Mouse (Mus musculus) embryonic facial prominence, embryonic 11.5 days (tissue): Measurements from ENCODE around the gene Cds1. TPM values are rescaled to one million over a fixed set of nuclear protein-coding genes. Genes with fewer than 3 reads are reported as not detected.
"Not testable (repeated sequence)": the region's sequence is repeated elsewhere in the genome, so short reads cannot be mapped to it uniquely, and the experiment has no call there.

Experiments used
- ATAC-seq: fragments of 200-750 bp; cut with Nextera tagmentation; replicated peaks from 2 replicates; pipeline ENCODE4 v1.8.0; 2017; ENCODE audit warnings: low read depth; ENCODE audit not compliant: insufficient number of reproducible peaks, low FRiP score, low TSS enrichment
- DNase-seq: peaks from one replicate; pipeline ENCODE4 v3.0.0-alpha.2; 2015; ENCODE audit warnings: low spot score
- H3K27ac ChIP-seq: fragments of 300-500 bp; sonication (generic); replicated peaks from 2 replicates; pipeline ENCODE4 v1.5.1; 2014; ENCODE audit warnings: mild to moderate bottlenecking, low read depth, low read length, control low read depth
- H3K27me3 ChIP-seq: fragments of 300-500 bp; sonication (generic); 2 replicates; pipeline ENCODE4 v1.6.1; 2014; ENCODE audit warnings: mild to moderate bottlenecking, low read length, moderate library complexity, mixed read lengths; ENCODE audit not compliant: control insufficient read depth, insufficient read depth
- H3K36me3 ChIP-seq: fragments of 300-500 bp; sonication (generic); replicated peaks from 2 replicates; pipeline ENCODE4 v1.6.1; 2014; ENCODE audit warnings: low read depth, mild to moderate bottlenecking, low read length, moderate library complexity, mixed read lengths; ENCODE audit not compliant: control insufficient read depth, insufficient read depth
- H3K4me1 ChIP-seq: fragments of 300-500 bp; sonication (generic); 2 replicates; pipeline ENCODE4 v1.6.1; 2014; ENCODE audit warnings: low read length, mixed read lengths; ENCODE audit not compliant: control insufficient read depth, insufficient read depth
- H3K4me2 ChIP-seq: fragments of 300-500 bp; sonication (generic); 2 replicates; pipeline ENCODE4 v1.6.1; 2014; ENCODE audit warnings: low read depth, mild to moderate bottlenecking, control low read depth, low read length, moderate library complexity
- H3K4me3 ChIP-seq: fragments of 300-500 bp; sonication (generic); 2 replicates; pipeline ENCODE4 v1.5.1; 2014; ENCODE audit warnings: low read depth, low read length, control low read depth
- H3K9ac ChIP-seq: fragments of 300-500 bp; sonication (generic); replicated peaks from 2 replicates; pipeline ENCODE4 v1.6.1; 2014; ENCODE audit warnings: mild to moderate bottlenecking, control low read depth, low read length
- H3K9me3 ChIP-seq: fragments of 300-500 bp; sonication (generic); replicated peaks from 2 replicates; pipeline ENCODE4 v1.6.1; 2016; ENCODE audit warnings: mild to moderate bottlenecking, low read length, inconsistent platforms, mixed read lengths; ENCODE audit not compliant: control insufficient read depth
- WGBS: fragments of 180-500 bp; shearing (Covaris S2); extraction: QIAGEN DNeasy Blood & Tissue Kit; methylation state at CpG from one replicate; pipeline ENCODE4 v1.1.7; 2014; 5-methylcytosine and 5-hydroxymethylcytosine counted together
- polyA plus RNA-seq: library from polyadenylated mRNA; unstranded; fragments of >200 nt; fragmentation: Nextera tagmentation; extraction: Ambion mirVana; gene quantifications from 2 replicates; pipeline ENCODE4 v1.2.1, GENCODE M21; 2014

Gene Cds1
- polyA plus RNA-seq, 1 experiment from 2014 or later, result 1.4 TPM

GRCm38 (mm10) chr5:101832042-101832441, 67.1 kb downstream of the Cds1 start:
- Histone ChIP-seq H3K27ac (no peak overlapping the region), H3K4me2 (no peak overlapping the region), H3K9me3 (no peaks in the 10 kb centered on the region), H3K4me1 (no peaks in the 10 kb centered on the region), H3K27me3 (no peaks in the 10 kb centered on the region), H3K4me3 (no peak overlapping the region), H3K9ac (no peak overlapping the region), H3K36me3 (peaks cover 2% of the 10 kb centered on the region)
- 94% methylated on average over 6 of the region's 6 CpGs for WGBS
- DNase-seq, result no peak
- no peak for ATAC-seq

- Histone ChIP-seq H3K4me3 (no peak overlapping the region), H3K9me3 (no peaks in the 10 kb centered on the region), H3K9ac (no peak overlapping the region), H3K27me3 (no peaks in the 10 kb centered on the region), H3K4me2 (no peak overlapping the region), H3K4me1 (no peaks in the 10 kb centered on the region), H3K36me3 (peaks cover 2% of the 10 kb centered on the region), H3K27ac (no peak overlapping the region)
- DNase-seq (no peak), ATAC-seq (no peak)
- WGBS, result 94% methylated on average over 5 of the region's 5 CpGs
Observed at GRCm38 (mm10) chr5:101832991-101833390, 68.1 kb downstream of the Cds1 start.

- no peak overlapping the region for H3K4me2 ChIP-seq
- DNase-seq (no peak), ATAC-seq (no peak)
- H3K4me3 ChIP-seq, result no peak overlapping the region
- H3K27me3 ChIP-seq, result no peaks in the 10 kb centered on the region
- WGBS, result 65% methylated on average over 8 of the region's 8 CpGs
- H3K36me3 ChIP-seq, result peaks cover 2% of the 10 kb centered on the region
- no peak overlapping the region for H3K27ac ChIP-seq
- no peaks in the 10 kb centered on the region for H3K9me3 ChIP-seq
- H3K9ac ChIP-seq, result no peak overlapping the region
- no peaks in the 10 kb centered on the region for H3K4me1 ChIP-seq
Observed at GRCm38 (mm10) chr5:101833875-101834274, 68.9 kb downstream of the Cds1 start.

GRCm38 (mm10) chr5:101836221-101836620, 71.3 kb downstream of the Cds1 start:
- H3K36me3 ChIP-seq, result peaks cover 4% of the 10 kb centered on the region
- H3K4me1 ChIP-seq, result no peaks in the 10 kb centered on the region
- 80% methylated on average over 11 of the region's 11 CpGs for WGBS
- H3K4me2 ChIP-seq, result no peak overlapping the region
- no peak overlapping the region for H3K9ac ChIP-seq
- no peaks in the 10 kb centered on the region for H3K9me3 ChIP-seq
- ATAC-seq, result no peak
- no peak overlapping the region for H3K27ac ChIP-seq
- no peak overlapping the region for H3K4me3 ChIP-seq
- no peak for DNase-seq
- no peaks in the 10 kb centered on the region for H3K27me3 ChIP-seq

- H3K9ac ChIP-seq, H3K4me3 ChIP-seq, H3K4me2 ChIP-seq, DNase-seq, H3K9me3 ChIP-seq, ATAC-seq, H3K27ac ChIP-seq, H3K27me3 ChIP-seq, H3K4me1 ChIP-seq, H3K36me3 ChIP-seq: not testable (repeated sequence)
- 97% methylated on average over 2 of the region's 2 CpGs for WGBS
Observed at GRCm38 (mm10) chr5:101837605-101838004, 72.7 kb downstream of the Cds1 start.

- Histone ChIP-seq H3K27me3 (no peaks in the 10 kb centered on the region), H3K4me2 (no peak overlapping the region), H3K27ac (no peak overlapping the region), H3K9me3 (no peaks in the 10 kb centered on the region), H3K4me1 (no peaks in the 10 kb centered on the region), H3K36me3 (peaks cover 15% of the 10 kb centered on the region), H3K9ac (no peak overlapping the region), H3K4me3 (no peak overlapping the region)
- WGBS, result 95% methylated on average over 5 of the region's 5 CpGs
- ATAC-seq (no peak), DNase-seq (no peak)
Observed at GRCm38 (mm10) chr5:101840476-101840875, 75.5 kb downstream of the Cds1 start.

GRCm38 (mm10) chr5:101845011-101845410, 80.1 kb downstream of the Cds1 start:
- Histone ChIP-seq H3K4me1 (no peaks in the 10 kb centered on the region), H3K9ac (no peak overlapping the region), H3K36me3 (peaks cover 19% of the 10 kb centered on the region), H3K9me3 (no peaks in the 10 kb centered on the region), H3K4me3 (no peak overlapping the region), H3K27me3 (no peaks in the 10 kb centered on the region), H3K27ac (no peak overlapping the region), H3K4me2 (no peak overlapping the region)
- 98% methylated on average over 14 of the region's 14 CpGs for WGBS
- ATAC-seq, result no peak
- DNase-seq, result no peak

- Histone ChIP-seq H3K27ac (no peak overlapping the region), H3K9ac (no peak overlapping the region), H3K9me3 (no peaks in the 10 kb centered on the region), H3K4me1 (no peaks in the 10 kb centered on the region), H3K4me2 (no peak overlapping the region), H3K27me3 (no peaks in the 10 kb centered on the region), H3K4me3 (no peak overlapping the region), H3K36me3 (peaks cover 17% of the 10 kb centered on the region)
- WGBS, result 92% methylated on average over 8 of the region's 8 CpGs
- DNase-seq (no peak), ATAC-seq (no peak)
Observed at GRCm38 (mm10) chr5:101845930-101846329, 81.0 kb downstream of the Cds1 start.
